Mouse (Mus musculus): ENCODE data around the gene Olfr70.
A peak's percentile ranks its signal among the peaks of the same experiment; 100 is the strongest.

DNA sequence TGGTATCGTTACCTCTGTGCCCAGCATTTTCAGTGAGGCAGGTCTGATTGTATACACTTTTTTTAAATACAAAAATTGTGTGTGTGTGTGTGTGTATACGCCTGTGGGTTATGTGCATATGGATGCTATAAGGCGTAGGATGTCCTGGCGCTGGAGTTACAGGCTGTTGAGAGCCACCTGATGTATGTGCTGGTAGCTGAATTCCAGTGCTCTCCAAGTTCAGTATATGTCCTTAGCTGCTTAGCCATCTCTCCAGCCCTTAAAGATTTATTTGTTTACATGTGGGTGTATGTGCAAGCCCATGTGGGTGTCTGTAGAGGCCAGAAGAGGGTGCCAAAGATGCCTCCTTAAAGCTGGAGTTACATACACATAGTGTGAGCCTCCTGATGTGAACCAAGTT, 43.5 kb downstream of the Olfr70 start:
- peak; percentile 34 for TF ChIP-seq CTCF (IDR thresholded peaks at IDR 0.05; ENCODE audit: low read depth)
- TF ChIP-seq EP300 (IDR thresholded peaks at IDR 0.05; ENCODE audit: low read depth): no peak
